Mouse (Mus musculus): ENCODE measurements around the gene Stxbp1.

GRCm38 (mm10) chr2:32876490-32877302 is 29.7 kb upstream of the Stxbp1 start:
- no peak for TF ChIP-seq GATA1 (IDR thresholded peaks at IDR 0.05; ENCODE audit: borderline replicate concordance, low read length)
- TF ChIP-seq CTCF (IDR thresholded peaks at IDR 0.05; ENCODE audit: low read depth, low read length) = no peak

Data from G1E (cell line).